Mouse (Mus musculus) megakaryocyte progenitor cell, adult 5-6 weeks (primary cell): ENCODE data around the gene Bst2. TPM values are rescaled to one million over a fixed set of nuclear protein-coding genes. Genes with fewer than 3 reads are reported as not detected.
A peak's percentile ranks its signal among the peaks of the same experiment; 100 is the strongest.

Experiments used
- ATAC-seq: replicated peaks from 2 replicates; pipeline ENCODE4 v1.8.0; 2016; ENCODE audit warnings: mild to moderate bottlenecking, moderate TSS enrichment, inconsistent platforms; ENCODE audit not compliant: poor library complexity
- total RNA-seq, 2 experiments: library from RNA; stranded (forward) in 1 of 2; stranded (reverse) in 1 of 2; fragments of 157-497, 149-512 nt in 1 of 2; fragments of 200-1000 nt in 1 of 2; gene quantifications; 2 replicates each; pipeline versions ENCODE4 v1.2.3 to v1.2.4; 2015 to 2017

Gene Bst2
- total RNA-seq (2015) (11.3 and 15.7 TPM in 2 replicates), total RNA-seq (2017) (50.9 and 62.2 TPM in 2 replicates)

DNA sequence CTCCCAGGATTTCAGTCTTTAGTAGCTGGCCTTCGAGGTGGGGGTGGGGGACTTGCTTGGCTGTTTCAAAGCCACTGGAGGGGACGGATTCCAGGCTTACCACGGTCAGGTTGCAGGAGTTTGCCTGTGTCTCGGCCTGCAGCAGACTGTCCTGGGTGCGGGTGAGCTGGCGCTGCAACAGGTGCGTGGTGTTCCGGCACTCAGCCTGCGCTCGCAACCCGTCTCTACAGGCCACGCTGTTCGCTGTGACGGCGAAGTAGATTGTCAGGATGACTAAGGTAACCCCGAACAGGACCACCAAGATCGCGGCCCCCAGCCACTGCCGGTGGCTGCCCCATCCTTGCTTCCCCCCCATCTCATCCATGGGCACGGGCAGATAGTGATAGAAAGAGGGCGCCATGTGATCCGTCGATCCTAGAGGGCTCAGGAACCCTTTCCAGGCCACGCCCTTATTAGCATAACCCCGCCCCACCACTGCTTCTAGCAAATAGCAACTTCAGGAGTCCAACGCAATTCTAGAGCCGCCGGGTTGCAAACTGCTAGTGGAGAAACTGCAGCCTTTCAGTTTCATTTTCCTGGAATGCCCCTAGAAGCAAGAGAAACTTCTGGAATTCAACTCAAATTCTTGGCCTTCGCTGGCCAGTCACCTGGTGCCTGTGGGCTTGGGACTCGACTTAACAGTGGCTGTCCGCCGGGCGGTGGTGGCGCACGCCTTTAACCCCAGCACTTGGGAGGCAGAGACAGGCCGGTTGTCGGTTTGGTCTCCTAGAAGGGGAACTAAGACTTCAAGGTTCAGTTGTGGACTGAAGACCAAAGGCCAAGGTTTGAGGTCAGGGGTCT, at the start of gene Bst2:
Gene Bst2 (minus strand): TSS at position 429 of the 840 bp plus-strand sequence.
- peak; percentile 95 for ATAC-seq

- ATAC-seq: peak; percentile 45
Measured at GRCm38 (mm10) chr8:71586891-71587290, 49.6 kb upstream of the Bst2 start.

DNA sequence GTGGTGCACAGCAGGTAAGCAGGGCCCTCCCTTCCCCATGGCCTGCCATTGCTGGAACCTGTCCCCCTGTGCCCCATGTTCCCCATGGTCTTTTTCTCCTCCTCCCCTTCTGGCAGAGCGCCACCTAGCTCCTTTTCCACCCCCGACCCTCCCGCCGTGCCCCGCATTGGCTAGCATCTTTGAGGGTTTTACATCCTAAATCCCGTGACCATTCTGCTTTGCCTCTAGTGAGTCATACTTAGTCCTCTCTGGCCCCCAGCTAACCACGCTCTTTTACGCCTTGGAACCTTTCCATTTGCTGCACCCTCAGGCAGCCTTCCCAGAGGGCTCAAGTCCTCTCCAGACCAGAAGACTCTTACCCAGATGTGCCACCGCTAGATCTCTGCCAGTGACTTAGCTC, 42.9 kb upstream of the Bst2 start:
- ATAC-seq: no peak

GRCm38 (mm10) chr8:71579476-71579875, 42.2 kb upstream of the Bst2 start:
- ATAC-seq: no peak

DNA sequence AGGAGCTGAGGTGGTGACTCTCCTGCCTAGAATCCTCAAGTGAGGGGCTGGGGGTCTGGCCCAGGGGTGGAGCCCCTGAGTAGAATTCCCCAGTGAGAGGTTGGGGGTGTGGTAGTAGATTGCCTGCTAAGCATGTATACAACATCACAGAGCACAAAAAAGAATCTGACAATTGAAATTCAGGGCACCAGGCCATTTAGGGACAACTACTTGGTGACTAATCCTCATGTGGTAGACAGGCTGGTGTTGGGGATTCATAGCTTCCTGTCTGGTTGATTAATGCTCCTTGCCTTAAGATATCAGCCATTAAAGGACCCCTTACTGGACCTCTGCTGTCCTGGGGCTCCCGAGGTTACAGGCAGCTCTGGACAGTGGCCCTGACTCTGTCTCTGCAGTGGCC, 41.8 kb upstream of the Bst2 start:
- ATAC-seq: no peak

GRCm38 (mm10) chr8:71577856-71578387, 40.7 kb upstream of the Bst2 start:
- no peak for ATAC-seq

DNA sequence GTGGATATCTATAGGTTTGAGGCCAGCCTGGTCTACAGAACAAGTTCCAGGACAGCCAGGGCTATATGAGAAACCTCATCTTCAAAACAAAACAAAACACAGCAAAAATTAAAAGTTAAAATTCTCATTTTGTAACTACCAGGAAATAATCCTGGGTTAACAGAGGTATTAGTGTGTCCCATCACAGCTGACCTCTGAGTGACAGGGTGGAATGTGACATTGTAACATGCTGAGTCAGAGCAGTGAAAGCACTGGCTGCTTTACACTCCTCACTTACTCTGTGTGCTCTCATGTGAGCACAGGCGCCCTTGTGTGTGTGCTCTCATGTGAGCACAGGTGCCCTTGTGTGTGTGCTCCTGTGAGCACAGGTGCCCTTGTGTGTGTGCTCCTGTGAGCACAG, 37.8 kb upstream of the Bst2 start:
- no peak for ATAC-seq

DNA sequence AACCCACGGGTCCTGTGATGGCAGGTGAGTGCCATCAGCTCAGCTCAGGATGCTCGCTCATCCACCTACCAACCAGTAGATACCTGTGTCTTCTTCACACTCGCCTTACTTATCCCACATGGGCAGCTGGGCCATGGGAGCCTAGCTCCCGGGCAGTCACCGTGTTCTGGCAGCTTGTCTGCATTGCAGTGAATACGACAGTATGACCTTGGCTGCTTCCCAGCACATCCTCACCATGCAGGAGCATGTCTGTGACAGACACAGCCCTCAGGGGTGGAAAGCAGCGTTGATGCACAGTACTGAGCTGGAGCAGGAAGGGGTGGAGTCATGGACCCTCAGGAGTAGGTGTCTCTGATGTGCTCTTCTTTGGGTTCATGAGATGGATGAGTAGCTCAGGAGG, 37.2 kb upstream of the Bst2 start:
- ATAC-seq: no peak

DNA sequence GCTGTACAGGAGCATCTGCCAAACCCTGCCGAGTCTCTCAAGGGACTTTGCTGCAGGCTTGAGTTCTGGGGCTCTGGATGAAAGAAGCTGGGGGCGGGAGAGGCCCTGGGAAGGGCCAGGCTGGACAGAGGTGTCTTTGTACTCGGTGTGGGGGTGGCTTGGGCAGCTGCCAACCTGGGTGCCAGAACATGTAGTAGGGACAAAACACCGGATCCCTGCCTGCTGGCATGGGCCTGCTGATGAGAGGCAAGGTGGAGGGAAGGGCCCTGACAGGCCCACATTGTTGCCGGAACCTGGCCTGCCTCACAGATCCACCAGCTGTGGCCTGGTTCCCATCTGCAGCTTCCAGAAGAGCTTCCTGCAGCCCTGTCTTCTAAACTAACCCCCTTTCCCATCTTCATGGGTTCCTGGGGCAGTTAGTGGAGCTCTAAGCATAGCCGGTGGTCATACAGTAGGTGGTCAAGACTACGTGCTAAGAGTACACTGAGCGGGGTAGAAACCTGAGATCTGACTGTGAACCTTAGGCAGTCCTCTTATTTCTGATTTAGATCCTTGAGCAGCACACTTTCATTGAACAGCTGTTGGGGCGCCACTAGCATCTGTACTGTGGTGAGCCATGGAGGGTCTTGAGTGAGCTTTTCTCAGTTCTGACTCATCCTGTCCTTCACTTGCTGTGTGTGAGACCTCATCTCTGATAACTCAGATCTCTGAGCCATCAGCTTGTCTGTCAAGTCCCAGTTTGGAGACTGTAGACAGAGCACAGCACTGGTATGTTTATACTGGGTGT, 35.8 kb upstream of the Bst2 start:
- no peak for ATAC-seq

- no peak for ATAC-seq
Measured at GRCm38 (mm10) chr8:71572077-71572476, 34.8 kb upstream of the Bst2 start.

GRCm38 (mm10) chr8:71570291-71570954, 33.2 kb upstream of the Bst2 start:
- ATAC-seq: peak; percentile 79

GRCm38 (mm10) chr8:71569366-71570290, 32.4 kb upstream of the Bst2 start:
- ATAC-seq: peak; percentile 62

GRCm38 (mm10) chr8:71568941-71569340, 31.7 kb upstream of the Bst2 start:
- ATAC-seq: no peak

DNA sequence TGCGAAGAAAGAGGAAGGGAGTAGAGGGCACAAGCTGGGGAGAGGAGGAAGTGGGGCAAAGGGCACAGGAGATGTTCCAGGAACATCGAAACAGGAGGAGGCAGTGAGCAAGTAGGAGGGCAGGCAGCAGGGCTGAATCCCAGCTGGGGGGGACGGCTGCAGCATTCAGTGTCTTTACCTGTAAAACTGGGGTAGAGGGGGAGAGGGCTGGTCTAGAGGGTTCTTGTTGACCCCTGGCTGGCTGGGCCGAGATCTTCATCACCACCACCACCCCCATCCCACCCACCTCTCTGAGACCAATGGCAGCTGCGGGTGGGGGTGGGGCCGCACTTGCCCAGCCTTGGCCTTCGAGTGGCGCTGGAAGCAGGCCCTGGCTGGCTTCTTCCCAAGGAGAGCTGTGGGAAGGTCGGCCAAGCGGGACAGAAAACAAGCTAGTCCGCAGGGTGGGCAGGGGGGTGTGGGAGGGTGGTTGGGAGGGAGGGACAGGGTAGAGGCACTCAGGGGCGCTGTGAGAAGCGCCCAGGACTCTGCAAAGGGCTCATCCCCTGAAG, 31.2 kb upstream of the Bst2 start, which contains the start of gene Slc27a1:
Gene Slc27a1 (plus strand): TSS at position 496 of the 551 bp plus-strand sequence.
- peak; percentile 22 for ATAC-seq

DNA sequence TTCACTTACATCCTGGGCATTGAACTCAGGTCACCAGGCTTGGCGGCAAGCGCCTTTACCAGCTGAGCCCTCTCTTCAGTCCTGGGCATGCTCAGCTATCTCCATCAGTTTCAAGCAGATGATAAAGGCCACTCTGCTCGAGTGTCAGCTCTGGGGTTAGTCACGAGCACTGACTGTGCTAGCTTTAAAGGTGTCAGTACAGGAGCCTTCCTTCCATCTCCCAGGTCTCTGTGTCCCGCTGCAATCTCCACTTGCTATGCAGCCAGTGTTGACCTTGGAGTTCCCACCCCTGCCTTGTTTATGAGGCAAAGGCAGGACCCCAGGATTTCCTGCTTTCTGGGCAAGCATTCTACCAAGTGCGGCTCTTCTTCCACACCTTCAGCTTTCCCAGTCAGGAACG, 30.3 kb upstream of the Bst2 start:
- ATAC-seq: no peak

DNA sequence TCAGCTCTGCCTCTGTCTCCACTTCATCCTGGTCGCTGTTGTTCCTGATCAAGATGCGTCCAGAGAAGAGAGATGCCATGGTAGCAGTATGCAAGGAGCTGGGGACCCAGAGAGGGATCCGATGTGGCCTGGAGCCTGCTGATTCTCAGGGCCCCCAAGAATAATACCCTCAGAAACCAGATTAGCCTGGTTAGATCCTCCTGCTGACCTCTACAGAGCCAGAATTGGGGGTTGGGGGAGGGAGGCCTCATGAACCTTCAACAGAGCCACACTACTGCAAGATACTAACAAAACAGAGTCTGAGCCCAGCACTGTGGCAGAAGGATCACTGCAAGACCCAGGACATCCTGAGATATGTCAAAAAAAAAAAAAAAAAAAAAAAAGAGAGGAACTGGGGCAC, 29.2 kb upstream of the Bst2 start, which contains the start of gene Nxnl1:
Gene Nxnl1 (minus strand): TSS at position 101 of the 400 bp plus-strand sequence.
- ATAC-seq: no peak

DNA sequence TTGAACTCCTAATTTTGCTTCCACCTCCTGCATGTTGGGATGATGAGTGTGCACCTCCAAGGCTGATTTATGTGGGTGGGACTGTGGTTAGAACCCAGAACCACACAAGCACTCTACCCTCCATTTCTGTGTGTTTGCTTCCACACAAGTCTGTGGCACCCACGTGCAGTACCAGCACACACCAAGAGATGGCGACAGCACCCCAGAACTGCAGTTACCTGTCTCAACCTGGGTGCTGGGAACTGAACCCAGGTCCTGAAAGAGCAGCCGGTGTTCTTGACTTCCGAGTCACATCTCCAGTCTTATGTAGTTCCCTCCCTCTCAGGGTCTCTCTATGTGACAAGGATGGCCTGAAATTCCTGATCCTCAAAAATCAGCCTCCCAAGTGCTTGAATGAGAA, 26.7 kb upstream of the Bst2 start:
- ATAC-seq: no peak

- peak; percentile 73 for ATAC-seq
Measured at GRCm38 (mm10) chr8:71562751-71563150, 25.5 kb upstream of the Bst2 start.

DNA sequence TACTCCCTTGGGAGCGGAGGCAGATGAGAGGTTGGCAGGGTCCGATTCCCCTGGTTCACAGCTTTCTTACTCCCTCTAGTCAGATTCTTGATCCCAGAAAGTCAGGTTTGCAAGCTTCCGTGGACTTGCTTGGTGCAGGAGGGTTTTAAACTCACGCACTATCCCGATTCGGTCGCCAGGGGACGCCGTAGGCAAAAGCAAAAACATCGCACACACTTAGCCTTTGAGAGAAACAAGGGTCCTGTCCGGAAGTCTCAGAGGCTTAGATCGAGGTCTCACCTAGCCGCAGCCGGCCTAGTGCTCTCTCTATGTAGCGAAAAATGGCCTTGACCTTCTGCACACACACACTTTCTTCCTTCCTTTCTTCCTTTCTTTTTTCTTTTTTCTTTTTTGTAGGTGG, 24.1 kb upstream of the Bst2 start:
- ATAC-seq: peak; percentile 59

DNA sequence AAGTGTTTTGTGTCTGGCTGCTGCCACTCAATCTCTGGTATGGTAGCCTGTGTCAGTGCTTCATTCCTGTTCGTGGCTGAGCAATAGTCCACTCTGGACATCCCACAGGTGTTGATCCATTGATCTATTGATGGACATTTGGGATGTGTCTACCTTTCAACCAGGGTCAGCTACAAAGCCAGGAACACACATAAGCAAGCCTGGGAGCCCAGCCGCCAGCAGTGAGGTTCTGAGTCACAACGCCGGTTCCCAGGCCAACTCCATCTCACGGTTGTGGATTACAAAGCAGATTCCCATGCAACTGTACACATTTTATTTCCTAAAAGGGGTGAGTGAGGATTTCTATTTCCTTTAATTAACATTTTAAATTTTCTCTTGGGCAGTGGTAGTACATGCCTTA, 23.5 kb upstream of the Bst2 start:
- no peak for ATAC-seq
